Mouse (Mus musculus) ovary, postnatal 36 days (tissue): ENCODE data around the gene Cped1.
"Not testable (repeated sequence)": the region's sequence is repeated elsewhere in the genome, so short reads cannot be mapped to it uniquely, and the experiment has no call there.

Experiments used
- DNase-seq: peaks from one replicate; pipeline ENCODE4 v3.0.0; 2022; ENCODE audit warnings: low spot score, mixed read lengths

Gene Cped1

DNA sequence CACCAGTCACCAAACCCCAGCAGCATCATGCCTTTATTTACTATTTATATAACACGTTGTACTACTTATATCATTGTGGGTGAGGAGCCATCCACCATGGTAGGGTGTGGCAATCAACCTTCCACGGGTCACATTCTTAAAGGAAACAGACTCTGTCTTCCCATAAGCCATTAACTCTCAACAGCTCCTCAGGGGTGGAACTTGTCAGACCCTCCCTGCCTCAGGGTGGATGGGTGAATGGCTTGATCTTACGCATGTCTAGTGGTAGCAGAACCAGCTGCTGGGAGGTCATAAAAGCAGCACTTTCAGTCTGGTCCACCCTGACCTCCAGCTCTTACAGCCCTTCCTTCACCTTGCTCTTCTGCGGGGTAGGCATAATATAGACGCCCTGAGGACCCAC lies 100.3 kb downstream of the Cped1 start:
- no peak for DNase-seq

DNA sequence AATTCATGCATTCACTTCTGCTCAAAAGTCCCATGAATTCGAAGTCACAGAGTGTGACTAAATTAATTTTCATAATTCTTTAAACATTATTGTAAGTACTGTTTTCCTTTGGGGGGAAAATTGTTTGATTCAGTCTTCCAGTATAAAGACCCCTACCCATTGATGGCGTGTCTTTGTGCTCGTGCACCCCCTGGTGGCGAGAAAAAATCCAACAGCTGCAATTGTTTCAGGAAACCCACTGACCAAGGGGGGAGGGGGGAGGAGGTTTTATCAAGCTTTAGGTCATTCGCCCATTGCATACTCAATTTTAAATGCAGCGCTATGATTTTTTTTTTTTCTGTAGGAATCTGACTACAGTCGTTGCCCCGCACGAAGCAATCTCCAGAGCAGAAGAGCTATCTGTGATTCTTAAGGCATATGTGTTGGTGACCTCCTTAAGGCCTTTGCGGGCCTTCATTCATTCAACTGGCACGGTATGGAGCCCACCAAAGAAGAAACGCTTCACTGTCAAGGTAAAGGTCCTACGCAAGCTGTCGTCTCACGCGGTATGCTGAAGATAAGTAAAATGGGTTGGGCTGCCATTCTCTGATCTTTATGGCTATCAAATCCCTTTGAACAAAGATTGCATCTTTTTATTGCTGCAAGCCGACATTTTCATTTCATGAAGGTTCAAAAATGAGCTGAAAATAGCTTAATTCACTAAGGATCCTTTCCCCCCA lies 102.8 kb downstream of the Cped1 start:
- DNase-seq, result peak; percentile 39

DNA sequence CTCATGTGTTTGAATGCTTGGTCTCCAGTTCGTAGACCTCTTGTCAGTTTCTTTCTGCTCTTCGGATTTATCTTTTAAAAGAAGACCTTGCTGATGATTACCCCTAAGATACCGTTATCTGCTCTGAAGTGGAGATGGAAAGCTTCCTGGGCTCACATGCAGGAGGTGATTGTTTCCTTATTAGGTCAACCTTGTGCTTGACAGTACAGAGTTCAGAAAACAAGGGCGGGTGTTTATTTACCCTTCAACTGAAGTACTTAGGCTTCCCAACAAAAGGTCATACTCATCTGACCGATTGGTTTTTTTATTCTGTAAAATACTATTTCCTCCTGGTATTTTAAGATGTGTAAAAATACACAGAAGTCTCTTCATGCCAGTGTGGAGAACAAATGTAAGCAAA lies 106.1 kb downstream of the Cped1 start:
- no peak for DNase-seq

DNA sequence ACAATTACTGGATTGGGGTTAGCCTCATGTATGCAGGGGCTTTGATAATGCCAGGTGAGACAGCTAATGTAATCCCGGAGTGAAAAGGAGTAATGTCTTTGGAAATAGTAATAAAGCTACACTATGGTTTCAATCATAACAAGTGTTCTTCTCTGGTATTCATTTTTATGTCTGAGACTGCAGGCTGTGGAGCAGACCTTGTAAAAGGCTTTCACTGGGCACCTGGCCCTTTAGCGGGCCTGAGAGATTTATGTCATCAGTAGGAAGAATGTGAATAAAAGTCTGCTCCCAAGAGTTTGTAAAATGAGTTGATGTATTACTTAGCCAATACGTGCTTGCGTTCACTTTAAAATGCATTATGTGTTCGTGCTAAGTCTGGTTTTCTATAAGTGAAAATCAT lies 108.1 kb downstream of the Cped1 start:
- no peak for DNase-seq

DNA sequence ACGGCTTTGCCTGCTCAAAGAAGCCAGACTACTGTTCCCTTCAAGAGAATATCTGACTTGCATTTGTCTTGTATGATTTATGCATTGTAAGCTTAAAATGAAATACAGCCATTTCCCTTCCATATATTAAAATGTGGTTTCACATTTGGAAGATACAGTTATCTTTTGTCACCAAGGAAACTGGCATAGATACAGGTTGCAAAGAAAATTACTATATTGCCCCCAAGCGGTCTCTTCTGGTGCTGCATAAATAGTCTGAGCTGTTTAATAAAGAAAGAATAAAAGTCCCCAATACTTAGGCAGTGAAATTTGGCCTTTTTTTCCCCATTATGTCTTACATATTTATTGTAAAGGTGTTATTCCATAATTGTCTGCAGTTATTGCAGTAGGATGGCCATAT lies 112.0 kb downstream of the Cped1 start:
- no peak for DNase-seq

DNA sequence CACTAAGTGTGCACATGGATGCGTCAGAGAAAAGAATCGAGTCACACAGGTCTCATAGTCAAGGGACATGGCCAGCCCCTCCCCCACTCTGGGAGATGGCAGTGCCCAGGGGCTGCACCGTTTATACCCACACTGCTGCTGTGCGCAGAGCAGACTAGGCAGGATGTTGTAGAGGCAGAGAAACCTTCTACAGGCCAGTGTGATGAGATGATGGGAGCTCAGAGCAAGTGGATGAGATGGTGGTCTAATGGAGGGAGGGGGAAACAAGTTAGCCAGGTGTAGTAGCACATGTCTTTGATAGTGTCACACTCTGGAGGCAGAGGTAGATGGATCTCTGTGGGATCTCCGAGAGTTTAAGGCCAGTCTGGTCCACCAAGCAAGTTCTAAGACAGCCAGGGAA lies 114.1 kb downstream of the Cped1 start:
- no peak for DNase-seq

DNA sequence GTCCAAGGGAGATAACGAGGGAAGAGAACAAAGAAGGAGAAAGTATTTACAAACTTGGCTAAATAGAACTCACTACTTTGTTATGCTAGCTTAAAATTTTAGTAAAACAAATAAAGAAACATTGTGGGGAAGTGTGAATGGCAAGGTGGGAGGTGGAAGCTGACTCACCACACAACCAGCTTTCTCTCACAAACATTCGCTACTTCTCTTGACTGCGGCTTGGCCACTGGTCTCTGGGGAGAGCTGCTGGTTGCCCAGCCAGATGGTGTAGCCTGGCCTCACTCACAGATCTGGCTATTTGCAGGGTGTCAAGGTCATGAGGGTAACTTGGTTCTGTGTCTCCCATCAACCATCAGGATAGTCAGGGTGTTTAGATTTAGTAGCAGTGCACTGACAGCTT lies 116.2 kb downstream of the Cped1 start:
- DNase-seq, result no peak

DNA sequence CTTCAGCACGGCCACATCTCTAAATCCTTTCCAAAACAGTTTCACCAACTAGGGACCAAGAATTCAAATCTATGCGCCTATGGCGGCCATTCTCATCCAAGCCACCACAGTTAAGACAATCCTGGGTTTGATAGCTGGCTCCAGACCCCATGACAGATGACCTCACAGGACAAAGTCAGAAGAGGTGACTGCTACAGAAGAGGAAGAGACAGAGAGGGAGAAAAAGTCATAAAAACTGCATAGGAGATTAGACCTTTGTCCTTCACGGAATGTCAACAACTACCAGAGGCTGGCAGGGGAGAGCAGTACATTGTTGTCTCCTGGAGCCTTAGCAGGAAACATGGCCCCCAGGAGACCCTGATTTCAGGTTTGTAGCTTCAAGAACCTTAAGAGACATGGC lies 117.0 kb downstream of the Cped1 start:
- DNase-seq, result no peak

DNA sequence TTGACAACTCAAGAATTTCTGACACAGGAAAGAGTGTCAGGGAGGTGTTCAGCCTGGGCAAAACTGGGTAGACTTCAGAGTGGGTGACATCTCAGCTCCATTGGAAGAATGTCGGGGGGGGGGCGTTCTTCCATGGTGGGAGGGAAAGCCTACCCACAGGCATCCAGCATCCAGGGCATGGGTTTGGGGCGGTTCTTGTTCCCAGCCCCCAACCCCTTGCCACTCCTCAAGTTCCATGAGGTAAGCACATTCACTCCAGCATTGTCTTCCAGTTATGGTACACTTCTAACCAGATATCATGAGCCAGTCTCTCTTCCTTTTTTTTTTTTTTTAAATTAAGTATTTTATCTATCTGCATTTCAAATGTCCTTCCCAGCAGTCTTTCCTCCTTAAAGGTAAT lies 118.0 kb downstream of the Cped1 start:
- no peak for DNase-seq

DNA sequence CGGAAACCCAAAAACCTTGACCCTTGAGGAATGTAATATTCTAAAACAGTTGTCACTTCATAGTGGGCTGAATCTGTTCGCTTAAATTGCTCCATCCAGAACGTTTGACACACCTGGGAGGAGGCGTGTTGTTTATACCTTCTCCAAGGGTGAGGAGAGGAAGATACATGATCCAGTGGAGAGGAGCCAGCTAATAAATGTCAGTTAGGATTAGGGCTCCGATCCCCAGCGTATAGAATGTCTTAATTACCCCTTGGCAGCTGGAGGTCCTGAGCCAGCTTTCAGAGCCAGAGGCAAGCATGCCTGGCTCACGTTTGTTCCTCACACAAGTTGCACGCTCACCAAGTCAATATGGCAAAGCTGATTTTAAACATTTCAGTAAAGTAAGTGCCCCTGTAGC lies 118.5 kb downstream of the Cped1 start:
- DNase-seq, result no peak

DNA sequence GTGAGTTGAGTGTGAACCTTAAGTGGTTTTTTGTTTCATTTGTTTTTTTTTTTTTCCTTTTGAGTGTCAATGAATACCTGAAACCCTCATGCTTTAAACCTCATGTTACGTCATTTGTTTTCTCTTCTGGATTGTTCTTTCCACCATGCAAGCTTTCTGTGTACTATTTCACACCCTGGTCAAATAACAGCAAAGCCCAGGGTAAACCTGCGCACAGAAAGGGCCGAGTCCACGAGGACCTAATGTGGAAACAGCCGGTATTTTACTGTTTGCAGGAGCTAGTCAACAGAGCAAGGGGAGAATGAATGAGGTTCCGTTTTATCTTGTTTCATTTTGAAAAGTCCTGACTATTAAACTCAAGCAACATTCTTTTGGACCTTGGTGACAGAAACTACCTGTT lies 128.4 kb downstream of the Cped1 start:
- no peak for DNase-seq

DNA sequence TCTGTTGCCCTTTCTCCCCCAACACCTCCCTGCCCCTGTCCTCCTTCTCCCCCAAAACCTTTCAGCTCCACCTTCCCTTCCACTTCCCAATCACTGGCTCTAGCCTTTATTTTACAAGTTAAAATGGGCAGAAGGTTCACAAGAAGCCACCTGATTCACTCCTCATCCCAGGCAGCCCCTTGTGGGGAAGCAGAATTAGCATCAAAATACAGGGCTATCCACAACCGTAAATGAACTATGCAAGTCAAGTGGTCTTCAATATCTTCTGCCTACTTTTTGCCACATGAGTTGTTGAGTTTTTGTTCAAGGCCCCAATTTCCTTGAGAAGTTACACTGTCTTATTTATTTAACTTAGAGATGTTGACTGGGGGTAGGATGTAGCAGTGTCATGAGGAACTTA lies 131.0 kb downstream of the Cped1 start:
- DNase-seq, result no peak

DNA sequence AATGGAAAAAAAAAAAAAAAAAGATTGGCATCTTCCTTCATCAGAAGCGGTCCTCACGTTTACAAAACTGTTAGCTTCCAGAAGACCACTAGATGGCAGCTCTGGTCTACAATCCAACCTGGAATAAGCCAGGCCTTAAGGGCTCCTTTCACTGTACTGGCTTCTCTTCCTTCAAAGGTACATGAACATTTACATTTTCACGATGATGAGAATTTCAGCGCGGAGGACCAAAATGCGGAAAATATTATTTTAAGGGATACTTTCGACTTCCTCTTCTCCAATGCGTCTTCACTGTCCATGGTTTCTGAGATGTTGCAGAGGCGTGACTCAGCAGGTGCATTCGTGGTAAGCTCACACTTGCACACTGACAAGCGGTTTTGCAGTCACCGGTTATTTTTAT lies 136.4 kb downstream of the Cped1 start:
- no peak for DNase-seq

DNA sequence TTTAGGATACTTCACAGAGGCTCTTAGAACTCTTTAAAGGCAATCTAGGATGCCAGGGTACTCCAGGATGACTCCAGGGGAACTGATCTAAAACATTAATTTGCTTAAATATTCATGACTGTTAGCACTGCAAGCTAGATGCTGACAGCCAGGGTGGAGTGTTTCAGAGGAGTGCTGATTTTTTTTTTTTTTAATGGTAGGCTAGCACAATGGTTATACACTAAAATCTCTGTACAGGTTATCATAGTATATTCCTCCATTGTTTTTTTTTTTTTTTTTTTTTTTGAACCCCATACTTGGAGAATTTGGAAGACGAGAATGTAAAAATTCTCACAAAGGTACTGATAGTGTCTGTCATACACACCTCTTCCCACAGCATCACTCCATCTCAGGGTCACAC lies 137.0 kb downstream of the Cped1 start:
- no peak for DNase-seq

DNA sequence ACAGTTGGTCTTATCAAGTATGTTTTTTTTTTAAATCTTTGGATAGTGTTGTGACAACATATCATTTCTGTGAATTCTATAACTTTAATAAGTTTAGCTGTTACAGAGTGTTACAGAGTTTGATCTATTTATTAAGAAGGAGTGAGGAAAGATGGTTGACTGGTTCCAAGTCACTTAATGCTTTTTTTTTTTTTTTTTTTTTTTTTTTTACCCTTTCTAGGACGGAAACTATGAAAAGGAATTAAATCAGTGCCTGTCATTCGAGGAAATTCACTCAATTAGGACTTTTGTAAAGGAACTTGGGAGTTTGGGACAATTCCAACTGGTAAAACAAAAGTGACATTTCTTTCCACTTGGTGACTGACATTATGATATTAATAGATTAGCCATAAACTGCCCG lies 137.6 kb downstream of the Cped1 start:
- no peak for DNase-seq

DNA sequence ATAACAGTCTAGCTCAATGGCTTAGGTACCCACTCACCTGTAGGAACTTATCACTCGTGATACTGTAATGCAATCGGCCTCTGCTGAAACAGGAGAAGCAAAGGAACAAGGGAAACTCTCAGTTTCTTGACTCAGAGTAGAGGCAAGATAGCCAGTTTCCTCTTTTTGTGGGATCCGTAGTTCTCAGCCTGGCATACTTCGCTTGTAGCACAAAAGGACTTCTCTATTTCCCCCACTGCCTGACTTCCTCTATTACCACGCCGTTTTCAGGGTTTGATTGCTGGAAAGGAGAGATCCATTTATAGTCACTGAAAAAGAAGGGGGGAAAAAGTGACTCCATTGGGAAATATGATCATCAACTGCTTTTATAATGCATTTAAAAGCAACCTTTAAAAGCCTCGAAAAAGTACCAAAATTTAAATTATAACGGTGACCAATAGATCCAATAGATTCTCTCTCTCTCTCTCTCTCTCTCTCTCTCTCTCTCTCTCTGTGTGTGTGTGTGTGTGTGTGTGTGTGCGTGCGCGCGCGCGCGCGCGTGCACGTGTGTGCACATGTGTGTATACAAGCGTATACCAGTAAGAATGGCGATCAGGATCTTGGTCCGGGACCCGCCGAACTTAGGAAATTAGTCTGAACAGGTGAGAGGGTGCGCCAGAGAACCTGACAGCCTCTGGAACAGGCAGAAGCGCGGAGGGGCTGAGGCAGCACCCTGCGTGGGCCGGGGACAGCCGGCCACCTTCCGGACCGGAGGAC lies 139.0 kb downstream of the Cped1 start:
- not testable (repeated sequence) for DNase-seq

DNA sequence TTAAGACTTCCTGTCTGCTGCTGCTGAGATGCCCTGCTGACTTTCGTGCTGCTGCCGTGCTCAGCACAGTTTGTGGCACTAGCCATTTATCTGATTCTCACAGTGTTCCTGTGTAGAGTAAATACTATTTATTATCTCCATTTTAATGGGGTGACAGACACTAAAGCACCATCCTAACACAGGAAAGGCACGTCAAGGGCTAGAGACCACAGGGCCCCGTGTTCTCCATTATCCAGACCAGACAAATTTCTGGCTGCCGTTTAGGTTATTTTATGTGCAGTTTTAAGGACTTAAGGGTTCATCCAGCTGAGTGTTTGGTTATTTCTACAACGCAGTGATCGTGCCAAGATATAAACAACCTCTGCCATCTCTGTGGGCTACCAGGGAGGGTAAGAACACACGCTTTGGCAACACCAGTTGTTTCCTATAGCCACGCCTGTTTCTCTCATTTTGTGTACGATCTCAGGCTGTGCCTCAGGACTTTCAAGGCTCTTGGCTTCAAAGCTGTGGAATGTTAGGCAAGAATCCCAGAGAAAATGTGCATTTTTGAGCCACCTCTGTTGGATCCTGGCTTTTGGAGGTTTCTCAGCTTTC lies 149.4 kb downstream of the Cped1 start:
- no peak for DNase-seq

DNA sequence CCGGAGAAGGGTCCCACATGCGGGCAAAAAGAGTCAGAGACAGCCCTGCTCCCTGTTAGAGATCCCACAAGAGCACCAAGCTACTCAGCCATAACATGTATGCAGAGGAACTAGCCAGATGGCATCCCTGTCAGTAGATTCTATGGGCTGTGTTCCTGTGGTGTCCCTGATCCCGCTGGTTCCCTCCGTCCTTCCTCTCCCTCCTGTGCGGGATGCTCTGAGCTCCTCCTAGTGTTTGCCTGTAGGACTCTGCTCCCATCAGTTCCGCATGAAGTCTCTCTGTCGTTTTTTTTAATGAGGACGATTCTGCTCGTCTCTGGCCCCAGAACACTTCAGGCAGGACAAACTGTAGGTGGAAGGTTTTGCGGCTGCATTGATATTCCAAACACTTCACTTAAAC lies 151.1 kb downstream of the Cped1 start:
- no peak for DNase-seq

DNA sequence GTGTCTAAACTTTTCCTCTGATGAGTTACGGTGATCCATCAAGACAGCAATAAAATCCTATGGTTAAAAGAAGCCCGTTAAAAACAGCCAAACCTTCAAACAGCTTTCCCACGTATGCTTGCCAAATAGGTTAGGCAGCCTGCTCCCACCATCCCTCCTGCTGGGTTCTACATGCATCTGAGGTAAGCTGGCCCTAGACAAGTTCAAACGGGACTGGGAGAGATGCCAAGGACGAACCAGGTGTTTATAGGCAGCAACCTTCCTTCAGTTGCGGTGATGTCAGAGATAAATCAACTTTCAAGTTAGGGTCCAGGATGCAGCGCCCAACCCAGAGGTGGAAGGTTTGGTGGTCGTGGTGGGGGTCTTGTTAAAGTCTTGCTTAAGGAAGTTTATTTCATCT lies 155.1 kb downstream of the Cped1 start:
- peak; percentile 14 for DNase-seq

DNA sequence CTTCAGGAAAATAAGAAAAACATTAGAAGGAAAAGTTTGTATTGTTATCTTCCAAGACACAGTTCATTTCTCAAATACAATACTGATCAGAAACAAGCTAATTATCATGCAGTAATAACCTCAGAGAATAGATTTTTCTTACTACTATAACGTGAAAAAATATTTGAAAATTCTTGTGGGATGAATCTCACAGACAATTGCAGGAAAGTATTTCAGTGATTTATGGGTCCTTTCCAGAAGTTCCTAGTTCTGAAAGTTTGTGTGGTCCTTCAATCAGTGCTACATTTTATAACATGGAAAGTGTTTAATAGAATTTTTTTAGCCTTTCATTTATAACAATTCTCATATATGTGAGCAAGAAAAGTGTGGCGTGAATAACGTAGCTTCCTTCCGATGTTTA lies 161.5 kb downstream of the Cped1 start:
- no peak for DNase-seq

DNA sequence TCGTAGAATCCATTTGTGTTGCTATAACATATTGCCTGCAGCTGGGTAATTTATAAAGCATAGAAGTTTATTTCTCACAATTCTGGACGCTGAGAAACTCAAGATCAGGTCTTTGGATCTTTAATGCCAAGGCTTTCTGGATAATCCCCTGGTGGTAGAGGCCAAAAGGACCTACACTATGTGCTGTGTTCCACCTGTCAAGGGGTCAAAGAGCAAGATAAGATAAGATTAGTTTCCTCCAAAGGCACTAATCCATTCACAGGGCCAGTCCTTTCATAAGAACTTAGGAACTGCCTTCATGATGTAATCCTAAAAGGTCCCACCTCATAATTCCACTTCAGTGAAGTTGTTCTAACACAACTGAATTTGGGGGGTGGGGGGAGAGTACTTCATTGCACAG lies 162.8 kb downstream of the Cped1 start:
- DNase-seq, result no peak

DNA sequence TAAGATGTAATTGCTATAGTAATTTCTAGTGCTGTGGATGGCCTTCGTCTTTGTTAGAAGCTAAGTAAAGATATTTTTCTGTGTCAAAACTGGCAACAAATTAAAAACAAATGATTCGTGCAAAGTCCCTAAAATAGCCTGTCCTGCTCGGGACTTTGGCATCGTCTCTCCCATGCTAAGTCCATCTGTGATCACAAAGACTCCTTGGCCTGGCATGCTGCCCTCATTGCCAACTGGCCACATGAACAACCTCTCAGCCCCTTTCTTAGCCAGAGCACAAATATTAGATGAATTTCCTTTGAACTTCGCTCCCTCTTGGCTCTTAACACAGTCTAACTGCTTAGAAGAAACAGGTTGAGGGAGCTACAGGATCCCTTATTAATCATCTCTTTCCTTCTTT lies 171.7 kb downstream of the Cped1 start:
- peak; percentile 20 for DNase-seq

DNA sequence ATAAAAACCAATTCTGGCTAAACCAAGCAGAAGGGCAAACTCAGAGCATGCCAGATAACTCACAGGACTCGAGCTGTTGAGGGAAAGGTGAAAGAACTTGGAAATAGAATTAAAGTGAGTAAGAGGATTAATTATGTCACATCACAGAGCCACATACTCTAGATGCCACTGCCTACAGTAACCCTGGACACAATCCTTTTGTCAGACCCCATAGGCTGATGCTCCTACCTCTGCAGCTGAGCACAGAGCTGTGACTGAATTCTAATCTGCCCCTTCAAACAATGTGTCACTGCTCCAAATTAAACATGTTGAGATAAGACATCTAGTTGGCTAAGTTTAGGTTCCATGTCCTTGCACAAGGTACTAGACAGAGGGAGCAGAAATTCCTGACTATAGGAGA lies 176.2 kb downstream of the Cped1 start:
- no peak for DNase-seq

DNA sequence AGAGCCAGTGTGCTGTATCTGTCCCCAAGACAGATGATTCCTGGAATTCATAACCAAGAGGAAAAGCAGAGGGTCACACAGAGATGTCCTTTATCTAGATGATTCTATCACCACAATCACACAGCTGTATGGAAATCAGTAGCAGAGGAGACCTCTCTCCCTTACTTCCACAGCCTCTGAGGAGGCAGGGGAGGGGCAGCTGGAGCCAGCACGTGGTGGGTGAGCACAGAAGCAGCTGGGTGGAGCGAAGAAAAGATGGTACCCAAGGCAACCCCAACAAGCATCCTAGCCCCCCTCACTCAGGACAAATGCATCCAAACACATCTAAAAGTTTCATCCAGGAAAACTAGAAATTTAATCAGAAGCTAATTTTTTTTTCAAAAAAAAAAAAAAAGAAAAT lies 182.7 kb downstream of the Cped1 start:
- no peak for DNase-seq
